Mouse (Mus musculus): ENCODE results near the gene Bicra. TPM values are rescaled to one million over a fixed set of nuclear protein-coding genes. Genes with fewer than 3 reads are reported as not detected.

Gene Bicra
- total RNA-seq (2021): 1 to 10 TPM; 5.5 to 6.6 TPM
- long read RNA-seq, experiment 1, partial matches to known transcripts: 1 of 2 reads
- long read RNA-seq, experiment 1, other reads (novel, unspliced or antisense): 1 of 2 reads
- long read RNA-seq, experiment 2, partial matches to known transcripts: 5 of 5 reads
- long read RNA-seq, experiment 2, other reads (novel, unspliced or antisense): 0 of 5 reads

DNA sequence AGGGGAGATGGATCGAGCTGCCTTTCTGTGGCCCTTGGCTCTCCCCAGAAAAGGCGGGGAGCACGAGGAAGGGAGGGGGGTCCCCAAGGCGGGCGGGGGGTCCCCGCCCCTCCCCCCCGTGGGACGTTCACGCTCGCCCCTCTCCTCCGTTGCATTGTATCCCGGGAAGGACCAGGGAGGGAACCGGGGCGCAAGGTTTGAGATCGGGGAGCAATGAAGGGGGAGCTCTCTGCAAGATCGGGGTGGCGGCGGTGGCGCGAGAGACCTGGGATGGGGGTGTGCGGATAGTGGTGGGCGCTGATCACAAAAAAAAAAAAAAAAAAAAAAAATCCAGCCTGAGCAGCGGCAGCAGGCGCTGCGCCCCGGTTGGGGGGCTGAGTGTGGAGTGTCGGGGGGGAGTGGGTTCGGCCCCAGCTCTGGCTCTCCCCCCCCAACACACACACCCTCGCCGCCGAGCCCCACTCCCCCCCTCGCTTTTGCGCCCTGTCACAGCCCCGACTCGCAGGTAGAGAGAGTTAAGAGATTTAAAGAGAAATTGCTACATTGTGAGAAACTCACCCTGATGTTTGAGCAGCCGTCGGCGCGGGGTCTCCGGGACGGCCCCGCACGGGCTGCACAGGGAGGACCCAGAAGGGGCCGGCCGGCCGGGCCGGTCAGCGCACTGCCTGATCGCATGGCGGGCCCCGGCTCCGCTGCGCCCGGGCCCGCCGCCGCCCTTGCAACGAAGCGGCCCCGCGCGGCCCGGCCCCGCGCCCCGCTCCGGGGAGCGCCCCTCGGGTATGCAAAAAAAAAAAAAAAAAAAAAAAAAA lies at the start of gene Bicra:
Gene Bicra, minus strand, starts transcription at position 584 of the 809 bp plus-strand sequence.
- DNase-seq (ENCODE audit: low spot score): peak; percentile 78

DNA sequence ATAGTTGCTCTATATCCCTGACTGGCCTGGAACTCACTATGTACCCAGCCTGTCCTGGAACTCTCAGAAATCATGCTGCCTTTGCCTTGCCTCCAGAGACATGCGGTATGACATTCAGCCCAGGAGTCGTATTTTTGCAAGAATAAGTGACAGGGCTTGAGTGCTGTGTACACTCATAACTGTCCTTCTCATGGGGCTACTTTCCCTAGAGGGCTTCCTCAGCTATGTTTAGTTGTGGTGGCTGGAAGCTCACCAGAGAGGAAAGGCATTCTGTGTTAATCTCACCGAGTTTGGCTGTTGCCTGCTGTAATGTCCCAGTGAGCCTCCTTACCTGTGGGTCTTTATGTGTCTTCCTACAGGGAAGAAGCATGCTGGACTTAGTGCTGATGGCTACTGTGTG lies 46.9 kb upstream of the Bicra start:
- DNase-seq (ENCODE audit: low spot score): no peak

DNA sequence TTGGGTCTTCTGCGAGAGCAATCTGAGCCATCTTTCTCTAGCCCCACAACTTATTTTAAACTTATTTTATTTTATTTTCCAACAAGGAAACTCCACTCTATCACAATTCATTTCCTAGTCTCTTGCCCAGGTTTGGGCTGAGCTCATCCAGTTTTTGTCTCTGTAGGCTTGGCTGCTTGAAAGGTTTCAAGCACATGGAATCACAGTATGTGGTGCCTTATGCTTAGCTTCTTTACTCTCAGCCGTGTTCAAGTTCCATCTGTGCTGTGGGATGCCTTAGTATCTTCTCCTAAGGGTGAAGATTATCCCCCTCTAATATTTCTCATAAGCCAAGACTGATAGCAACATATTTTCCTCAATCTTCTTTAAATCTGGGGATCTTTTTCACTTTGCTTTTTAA lies 39.9 kb upstream of the Bicra start:
- DNase-seq (ENCODE audit: low spot score): no peak

- DNase-seq (ENCODE audit: low spot score): no peak
Observed at GRCm38 (mm10) chr7:16083361-16083760, 35.6 kb upstream of the Bicra start.

DNA sequence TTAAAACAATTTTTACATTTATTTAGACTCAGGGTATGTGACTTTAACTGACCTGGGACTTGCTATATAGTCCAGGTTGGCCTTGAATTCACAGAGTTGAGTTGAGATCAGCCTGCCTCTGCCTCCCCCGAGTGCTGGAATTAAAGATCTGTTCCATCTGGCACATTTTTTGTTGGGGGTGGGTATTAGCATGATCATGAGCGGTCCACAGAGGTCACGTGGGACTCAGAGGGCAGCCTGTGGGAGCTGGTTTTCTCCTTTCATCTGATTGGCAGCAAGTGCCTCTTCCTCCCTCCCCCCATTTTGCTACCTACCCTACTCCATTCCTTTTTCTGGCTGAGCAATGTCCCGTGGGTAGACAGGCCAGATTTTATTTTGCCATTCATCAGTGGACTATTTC lies 32.9 kb upstream of the Bicra start:
- no peak for DNase-seq (ENCODE audit: low spot score)

GRCm38 (mm10) chr7:16079947-16080346 lies 32.2 kb upstream of the Bicra start:
- DNase-seq (ENCODE audit: low spot score): no peak

GRCm38 (mm10) chr7:16071906-16072305 lies 24.2 kb upstream of the Bicra start:
- no peak for DNase-seq (ENCODE audit: low spot score)

DNA sequence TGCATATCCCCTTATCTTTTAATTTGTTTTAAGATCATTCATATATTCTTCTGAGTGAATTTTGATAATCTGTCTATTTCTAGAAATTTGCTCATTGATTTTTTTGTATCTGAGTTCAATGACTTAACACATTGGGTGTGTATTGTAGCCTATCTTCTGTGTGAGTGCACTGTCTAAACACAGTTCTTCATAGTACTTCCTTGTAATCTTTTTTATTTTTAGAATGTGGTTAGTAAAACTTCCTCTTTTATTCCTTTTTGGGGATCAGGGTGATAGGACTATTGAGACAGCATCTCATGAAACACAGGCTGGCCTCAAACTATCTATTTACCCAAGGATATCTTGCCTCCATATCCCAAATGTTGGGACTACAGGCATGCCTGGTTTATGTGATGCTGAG lies 23.1 kb upstream of the Bicra start:
- no peak for DNase-seq (ENCODE audit: low spot score)

DNA sequence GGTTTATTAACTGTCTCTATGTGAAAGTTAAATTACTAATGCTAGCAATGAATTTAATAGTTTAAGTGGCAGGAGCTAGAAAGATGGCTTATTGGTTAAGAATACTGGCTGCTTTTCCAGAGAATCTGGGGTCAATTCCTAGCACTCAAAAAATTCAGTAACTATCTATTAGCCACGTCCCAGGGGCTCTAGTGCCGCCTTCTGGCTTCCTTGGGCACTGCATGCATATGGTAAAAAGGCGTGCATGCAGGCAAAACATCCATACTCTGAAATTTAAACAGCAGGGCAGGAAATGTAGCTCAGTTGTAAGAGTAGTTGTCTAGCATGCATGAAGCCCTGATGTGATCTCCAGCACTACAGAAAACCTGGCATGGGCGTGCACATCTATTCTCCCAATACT lies 15.8 kb upstream of the Bicra start:
- no peak for DNase-seq (ENCODE audit: low spot score)

DNA sequence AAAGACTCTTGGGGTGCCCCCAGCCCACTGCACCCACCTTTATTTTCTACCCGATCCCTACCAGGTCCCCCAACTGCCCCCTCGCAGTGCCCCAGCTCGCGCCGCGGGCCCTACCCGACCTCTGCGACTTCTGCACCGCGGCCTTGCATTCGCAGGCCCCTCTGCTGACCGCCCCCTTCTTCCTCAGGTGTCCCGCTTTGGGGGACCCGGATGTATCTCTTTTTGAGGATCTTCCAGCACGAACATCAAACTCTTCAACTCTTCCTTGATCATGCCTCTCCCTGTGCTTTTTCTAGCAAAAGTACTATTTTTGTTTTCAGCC lies 14.3 kb upstream of the Bicra start:
- DNase-seq (ENCODE audit: low spot score): no peak

- no peak for DNase-seq (ENCODE audit: low spot score)
Observed at GRCm38 (mm10) chr7:16061219-16062098, 13.7 kb upstream of the Bicra start, which contains the start of gene Zfp541. Gene Zfp541, plus strand, starts transcription at chr7:16061814.

DNA sequence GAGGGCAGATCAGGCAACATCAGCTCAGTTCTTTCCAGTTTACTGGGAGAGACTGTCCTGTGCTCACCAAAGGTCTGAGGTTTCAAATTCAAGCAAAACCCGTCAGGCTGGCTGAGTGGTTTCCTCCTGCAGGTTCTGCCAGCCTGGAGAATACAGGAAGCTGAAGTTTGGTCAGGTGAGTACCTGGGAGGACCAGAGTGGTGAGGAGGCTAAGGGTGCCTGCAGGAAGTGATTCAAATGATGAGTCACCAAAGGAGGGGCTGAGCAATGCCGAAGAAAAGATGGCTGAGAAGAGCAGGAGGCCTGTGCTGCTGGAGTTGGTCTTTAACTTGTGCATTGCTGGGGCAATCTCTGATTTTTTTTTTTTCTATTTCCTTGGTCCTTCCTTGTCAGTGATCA lies 9.4 kb upstream of the Bicra start:
- DNase-seq (ENCODE audit: low spot score): no peak

- peak; percentile 38 for DNase-seq (ENCODE audit: low spot score)
Observed at GRCm38 (mm10) chr7:16056459-16057135, 8.9 kb upstream of the Bicra start.

- no peak for DNase-seq (ENCODE audit: low spot score)
Observed at GRCm38 (mm10) chr7:16055665-16056064, 7.9 kb upstream of the Bicra start.

- DNase-seq (ENCODE audit: low spot score): no peak
Observed at GRCm38 (mm10) chr7:16054966-16055365, 7.2 kb upstream of the Bicra start.

- no peak for DNase-seq (ENCODE audit: low spot score)
Observed at GRCm38 (mm10) chr7:16053105-16053504, 5.4 kb upstream of the Bicra start.

- peak; percentile 95 for DNase-seq (ENCODE audit: low spot score)
Observed at GRCm38 (mm10) chr7:16052684-16053083, 5.0 kb upstream of the Bicra start.

DNA sequence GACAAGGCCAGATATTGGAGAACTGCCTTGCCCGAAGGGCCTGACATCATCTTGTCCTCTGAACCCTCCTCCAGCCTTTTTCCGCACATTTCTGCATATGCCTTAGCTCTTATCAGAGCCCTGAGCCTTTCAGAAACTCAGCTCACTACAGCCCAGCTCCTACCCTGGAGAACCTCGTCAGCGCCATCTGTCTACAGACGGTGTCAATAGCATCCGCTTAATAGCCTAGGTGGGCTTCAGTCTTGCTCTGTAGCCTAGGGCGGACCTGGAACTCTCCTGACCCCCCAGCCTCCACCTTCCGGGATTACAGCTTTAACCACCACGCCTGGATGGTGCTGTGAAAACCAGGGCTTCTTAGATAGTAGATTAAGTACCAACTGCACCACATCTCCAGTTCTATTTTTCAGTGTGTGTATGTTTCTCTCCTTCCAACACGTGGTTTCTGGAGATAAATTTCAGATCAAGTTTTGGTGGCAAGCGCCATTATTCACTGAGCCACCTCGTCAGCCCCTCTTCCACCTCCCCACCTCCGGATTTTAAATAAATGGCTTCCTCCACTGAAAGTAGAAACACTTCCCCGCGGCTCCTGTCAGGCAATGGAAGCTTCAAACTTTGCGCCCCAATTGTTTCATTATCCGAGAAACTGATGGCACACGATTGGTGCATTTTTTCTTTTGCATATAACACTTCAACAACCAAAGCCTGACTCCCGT lies 4.3 kb upstream of the Bicra start:
- peak; percentile 86 for DNase-seq (ENCODE audit: low spot score)

- DNase-seq (ENCODE audit: low spot score): no peak
Observed at GRCm38 (mm10) chr7:16050600-16050999, 2.9 kb upstream of the Bicra start.

GRCm38 (mm10) chr7:16049576-16049915 lies 1.8 kb upstream of the Bicra start:
- no peak for DNase-seq (ENCODE audit: low spot score)
